Mouse (Mus musculus) heart, postnatal 0 days (tissue): ENCODE data around the gene Ly6g6d. TPM values are rescaled to one million over a fixed set of nuclear protein-coding genes. Genes with fewer than 3 reads are reported as not detected.

Experiments
- ATAC-seq: fragments of 200-750 bp; cut with Nextera tagmentation; 2 replicates; pipeline ENCODE4 v1.8.0; 2017; ENCODE audit warnings: low read depth, moderate number of reproducible peaks, moderate library complexity; ENCODE audit not compliant: insufficient read depth
- DNase-seq: peaks from one replicate; pipeline ENCODE4 v3.0.0-alpha.2; 2016; ENCODE audit warnings: low spot score
- H3K27ac ChIP-seq: fragments of 300-500 bp; sonication (generic); 2 replicates; pipeline ENCODE4 v1.5.1; 2014; ENCODE audit warnings: low read depth, mild to moderate bottlenecking
- H3K27me3 ChIP-seq: fragments of 300-500 bp; sonication (generic); 2 replicates; pipeline ENCODE4 v1.6.1; 2014; ENCODE audit warnings: low read length, mixed read lengths; ENCODE audit not compliant: control insufficient read depth, insufficient read depth
- H3K36me3 ChIP-seq: fragments of 300-500 bp; sonication (generic); replicated peaks from 2 replicates; pipeline ENCODE4 v1.6.1; 2014; ENCODE audit warnings: low read length, mixed read lengths; ENCODE audit not compliant: control insufficient read depth, insufficient read depth
- H3K4me1 ChIP-seq: fragments of 300-500 bp; sonication (generic); 2 replicates; pipeline ENCODE4 v1.6.1; 2014; ENCODE audit warnings: antibody characterized with exemption; ENCODE audit not compliant: control insufficient read depth, insufficient read depth
- H3K4me2 ChIP-seq: fragments of 300-500 bp; sonication (generic); 2 replicates; pipeline ENCODE4 v1.6.1; 2014; ENCODE audit warnings: low read depth, mild to moderate bottlenecking, low read length, moderate library complexity
- H3K4me3 ChIP-seq: fragments of 300-500 bp; sonication (generic); 2 replicates; pipeline ENCODE4 v1.5.1; 2014; ENCODE audit warnings: low read depth, low read length
- H3K9ac ChIP-seq: fragments of 300-500 bp; sonication (generic); replicated peaks from 2 replicates; pipeline ENCODE4 v1.6.1; 2014; ENCODE audit warnings: low read depth, low read length, mixed read lengths
- H3K9me3 ChIP-seq: fragments of 300-500 bp; sonication (generic); replicated peaks from 2 replicates; pipeline ENCODE4 v1.6.1; 2016; ENCODE audit warnings: low read length; ENCODE audit not compliant: control insufficient read depth
- CTCF ChIP-seq: IDR thresholded peaks from 2 replicates; pipeline ENCODE4 v1.5.1; 2016; ENCODE audit warnings: antibody characterized with exemption, control low read depth, low read depth
- EP300 ChIP-seq: IDR thresholded peaks from 2 replicates; pipeline ENCODE4 v1.6.1; 2016; ENCODE audit warnings: antibody characterized with exemption, low read depth
- WGBS: fragments of 180-500 bp; shearing (Covaris S2); extraction: QIAGEN DNeasy Blood & Tissue Kit; methylation state at CpG from one replicate; pipeline ENCODE4 v1.1.7; 2014; 5-methylcytosine and 5-hydroxymethylcytosine counted together
- polyA plus RNA-seq: library from polyadenylated mRNA; unstranded; fragments of >200 nt; fragmentation: Nextera tagmentation; extraction: Ambion mirVana; gene quantifications from 2 replicates; pipeline ENCODE4 v1.2.1, GENCODE M21; 2015
- total RNA-seq: library from RNA; depleted of rRNA; stranded (reverse); fragments of >200 nt; gene quantifications from 2 replicates; pipeline ENCODE4 v1.2.3, GENCODE M21; 2014; ENCODE audit warnings: low replicate concordance

The Ly6g6d gene
- total and polyA plus RNA-seq, 2 experiments from 2014 or later = 3.3 to 3.8 TPM

- Histone ChIP-seq H3K36me3 (peaks cover 40% of the 10 kb centered on the region), H3K9me3 (no peaks in the 10 kb centered on the region), H3K4me2 (peak overlapping the region; percentile 92), H3K27me3 (no peaks in the 10 kb centered on the region), H3K9ac (peak overlapping the region; percentile 90), H3K4me3 (peak overlapping the region; percentile 80), H3K27ac (peak overlapping the region; percentile 98), H3K4me1 (peaks cover 16% of the 10 kb centered on the region)
- TF ChIP-seq CTCF (no peak), EP300 (peak; percentile 84)
- ATAC-seq = peak; percentile 71
- DNase-seq = peak; percentile 93
- under 1% methylated on average over 21 of the region's 21 CpGs for WGBS
Observed at GRCm38 (mm10) chr17:35051156-35052086, 26.4 kb downstream of the Ly6g6d start.

DNA sequence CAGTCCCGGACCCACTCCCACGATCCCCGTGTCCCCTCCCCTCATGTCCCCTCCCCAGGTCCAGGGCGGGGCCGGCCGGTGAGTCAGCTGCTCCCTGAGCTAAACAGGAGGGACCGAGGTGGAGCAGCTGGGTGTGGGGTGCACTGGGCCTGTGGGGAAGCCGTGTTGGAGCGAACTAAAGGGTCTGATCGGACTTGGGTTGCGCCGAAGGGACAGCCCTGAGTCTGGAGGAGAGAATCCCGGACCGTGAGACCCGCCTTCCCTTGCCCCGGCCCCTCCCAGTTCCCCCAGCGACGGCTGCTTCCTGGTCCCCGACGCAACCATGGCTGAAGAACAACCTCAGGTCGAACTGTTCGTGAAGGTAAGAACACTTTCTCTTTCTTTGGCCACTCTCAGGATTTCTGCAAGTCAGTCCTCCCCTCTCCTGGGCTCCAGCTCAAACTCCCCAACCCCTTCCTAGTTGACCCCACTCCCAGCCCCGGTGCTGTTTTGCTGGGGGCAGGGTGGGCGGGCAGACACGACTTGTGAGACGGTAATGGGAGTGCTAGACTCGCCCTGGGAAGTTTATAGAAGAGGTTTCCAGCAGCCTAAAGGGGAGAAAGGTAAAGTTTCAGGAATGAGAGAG is 27.6 kb downstream of the Ly6g6d start:
- Histone ChIP-seq H3K9me3 (no peaks in the 10 kb centered on the region), H3K27ac (peak overlapping the region; percentile 98), H3K4me1 (peaks cover 26% of the 10 kb centered on the region), H3K9ac (peak overlapping the region; percentile 90), H3K4me3 (peak overlapping the region; percentile 80), H3K27me3 (no peaks in the 10 kb centered on the region), H3K4me2 (peak overlapping the region; percentile 92), H3K36me3 (peaks cover 28% of the 10 kb centered on the region)
- ATAC-seq (peak; percentile 16), DNase-seq (peak; percentile 76)
- no peak for TF ChIP-seq EP300
- under 1% methylated on average over 27 of the region's 27 CpGs for WGBS

DNA sequence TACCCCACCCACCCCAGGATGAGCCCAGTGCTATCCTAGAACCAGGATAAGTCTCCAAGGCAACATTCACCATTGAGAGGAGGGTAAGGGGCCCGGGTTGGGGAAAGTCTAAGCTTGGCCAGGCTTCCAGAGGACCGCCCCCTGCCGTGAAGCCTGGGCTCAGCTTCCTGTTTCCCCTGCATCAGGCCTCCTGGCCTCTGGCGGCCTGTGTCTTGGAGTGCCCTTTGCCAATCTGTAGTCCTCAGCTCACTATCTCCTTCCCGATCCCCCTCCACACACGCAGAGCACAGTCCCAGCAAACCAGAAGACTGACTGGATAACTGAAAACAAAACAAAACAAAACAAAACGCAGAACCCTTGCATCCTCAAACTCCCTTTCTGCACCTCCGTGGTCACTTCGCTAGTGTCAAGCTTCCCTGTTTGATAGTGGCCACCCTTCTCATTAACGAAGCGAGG is 28.3 kb downstream of the Ly6g6d start, which contains the start of gene Clic1:
Gene Clic1 (plus strand): TSS at position 406 of the 456 bp plus-strand sequence.
- H3K9ac ChIP-seq = peak within 1 kb of the TSS; percentile 90
- TF ChIP-seq EP300 (no peak), CTCF (peak; percentile 31)
- H3K36me3 ChIP-seq = peaks cover 22% of the 10 kb centered on the region
- WGBS = under 1% methylated on average over 11 of the region's 11 CpGs
- DNase-seq (peak; percentile 70), ATAC-seq (peak; percentile 11)
- H3K27me3 ChIP-seq = no peaks in the 10 kb centered on the region
- H3K9me3 ChIP-seq = no peaks in the 10 kb centered on the region
- H3K4me1 ChIP-seq = peaks cover 33% of the 10 kb centered on the region
- peak within 1 kb of the TSS; percentile 92 for H3K4me2 ChIP-seq
- H3K27ac ChIP-seq = peak within 1 kb of the TSS; percentile 98
- H3K4me3 ChIP-seq = peak within 1 kb of the TSS; percentile 80

GRCm38 (mm10) chr17:35048932-35049440 is 28.9 kb downstream of the Ly6g6d start:
- Histone ChIP-seq H3K9ac (no peak overlapping the region), H3K27ac (peak overlapping the region; percentile 98)
- TF ChIP-seq CTCF (no peak), EP300 (no peak)

GRCm38 (mm10) chr17:35048149-35048931 is 29.5 kb downstream of the Ly6g6d start:
- no peak for ATAC-seq
- Histone ChIP-seq H3K9ac (no peak overlapping the region), H3K27ac (peak overlapping the region; percentile 98), H3K27me3 (no peaks in the 10 kb centered on the region), H3K4me1 (peaks cover 37% of the 10 kb centered on the region), H3K4me2 (peak overlapping the region; percentile 36), H3K36me3 (peaks cover 10% of the 10 kb centered on the region), H3K9me3 (no peaks in the 10 kb centered on the region), H3K4me3 (no peak overlapping the region)
- DNase-seq = peak; percentile 52
- WGBS = 19% methylated on average over 11 of the region's 11 CpGs
- TF ChIP-seq EP300 (no peak), CTCF (no peak)

More at GRCm38 (mm10) chr17:35048932-35049440, 28.9 kb downstream of the Ly6g6d start:
- Histone ChIP-seq H3K4me2 (peak overlapping the region; percentile 92), H3K27me3 (no peaks in the 10 kb centered on the region), H3K36me3 (peaks cover 16% of the 10 kb centered on the region), H3K9me3 (no peaks in the 10 kb centered on the region), H3K4me1 (peaks cover 37% of the 10 kb centered on the region), H3K4me3 (peak overlapping the region; percentile 80)
- 61% methylated on average over 5 of the region's 5 CpGs for WGBS
- DNase-seq (no peak), ATAC-seq (no peak)
